29 mouse cellular contexts compared by ENCODE assay signal in genomic region chr5:65776166-65776565, GRCm38 (mm10). TPM values are rescaled to one million over a fixed set of nuclear protein-coding genes. Genes with fewer than 3 reads are reported as not detected.
DNase-seq lines count a peak whose midpoint lies in the region; ATAC-seq lines count a peak whose summit lies in the region.
"Had no signal": no experiment of that assay in that cellular context is flagged by ENCODE, and none has a peak within 500 bp of the region (broad histone marks: within the 10 kb centered on the region; RNA-seq: fewer than 3 reads in every experiment).

No protein-coding gene starts in this region.

- H3K36me3 ChIP-seq in midbrain, embryonic 10.5 days, result peaks cover 83% of the 10 kb centered on the region
- H3K36me3 ChIP-seq in midbrain, embryonic 16.5 days (ENCODE audit: control insufficient read depth, insufficient read depth, low read length), result peaks cover 8% of the 10 kb centered on the region

- H3K4me1 ChIP-seq in midbrain, embryonic 10.5 days, result peaks cover 15% of the 10 kb centered on the region
- no peaks in the 10 kb centered on the region for H3K4me1 ChIP-seq in midbrain, embryonic 16.5 days (ENCODE audit: control insufficient read depth, insufficient read depth, low read length)
- H3K4me1 ChIP-seq: embryonic facial prominence, embryonic 13.5 days; heart, embryonic 12.5 days; heart, embryonic 15.5 days; hindbrain, embryonic 10.5 days; hindbrain, embryonic 13.5 days had no signal

- no peak overlapping the region for H3K4me3 ChIP-seq in midbrain, embryonic 10.5 days
- no peak overlapping the region for H3K4me3 ChIP-seq in midbrain, embryonic 16.5 days (ENCODE audit: low read depth, low read length)
- H3K4me3 ChIP-seq: embryonic facial prominence, embryonic 13.5 days; erythroblast, embryonic 14.5 days; forebrain, embryonic 12.5 days; forebrain, embryonic 15.5 days; heart, embryonic 12.5 days; heart, embryonic 15.5 days; hindbrain, embryonic 10.5 days; hindbrain, embryonic 13.5 days had no signal

- 87% methylated on average over 4 of the region's 4 CpGs for WGBS in midbrain, embryonic 10.5 days
- WGBS in midbrain, embryonic 16.5 days, result 91% methylated on average over 4 of the region's 4 CpGs

- H3K27ac ChIP-seq in midbrain, embryonic 10.5 days (replicated peaks), result no peak overlapping the region
- H3K27ac ChIP-seq in midbrain, embryonic 16.5 days (ENCODE audit: low read length), result no peak overlapping the region
- H3K27ac ChIP-seq: embryonic facial prominence, embryonic 13.5 days; forebrain, embryonic 12.5 days; forebrain, embryonic 15.5 days; heart, embryonic 15.5 days; hindbrain, embryonic 10.5 days; hindbrain, embryonic 13.5 days had no signal

- ATAC-seq in midbrain, embryonic 16.5 days, result no peak
- ATAC-seq: activated CD4-positive, CD25-positive, alpha-beta regulatory T cell, adult 4 months; forebrain, embryonic 15.5 days; hindbrain, embryonic 16.5 days; intestine, embryonic 16.5 days; Patski had no signal

- no peaks in the 10 kb centered on the region for H3K27me3 ChIP-seq in midbrain, embryonic 10.5 days (ENCODE audit: low read depth, poor library complexity, severe bottlenecking)
- no peaks in the 10 kb centered on the region for H3K27me3 ChIP-seq in midbrain, embryonic 16.5 days (ENCODE audit: control insufficient read depth, insufficient read depth, low read depth, low read length)
- H3K27me3 ChIP-seq: embryonic facial prominence, embryonic 13.5 days; forebrain, embryonic 12.5 days; forebrain, embryonic 15.5 days; heart, embryonic 12.5 days; heart, embryonic 15.5 days; hindbrain, embryonic 13.5 days; Patski had no signal

- peak; percentile 74 for DNase-seq in heart, adult 11 months
- DNase-seq in heart, adult 8-10 months (ENCODE audit: low spot score), result no peak
- DNase-seq in midbrain, embryonic 10.5 days (ENCODE audit: low spot score), result peak; percentile 7
- DNase-seq in 416B (ENCODE audit: low read depth), result peak; percentile 28
- DNase-seq in R1 (ENCODE audit: low read depth, low spot score), result peak; percentile 24
- DNase-seq in gastrocnemius, postnatal 4 days (ENCODE audit: low spot score in 2 of 2), result no peak
- no peak for DNase-seq in cerebellum, adult 9-11 months
- DNase-seq: adrenal gland, adult 8-10 months; adrenal gland, postnatal 25 days; B cell, adult 2 months; cerebellum, adult 18-20 months; cerebellum, adult 9-10 months; cerebellum, postnatal 25 days; gastrocnemius, postnatal 25 days; heart, postnatal 10 days; heart, postnatal 36 days had no signal

- no peaks in the 10 kb centered on the region for H3K9me3 ChIP-seq in midbrain, embryonic 10.5 days (replicated peaks)
- H3K9me3 ChIP-seq in midbrain, embryonic 16.5 days (replicated peaks; ENCODE audit: control insufficient read depth, low read length, poor library complexity, severe bottlenecking), result no peaks in the 10 kb centered on the region
- H3K9me3 ChIP-seq: embryonic facial prominence, embryonic 13.5 days; forebrain, embryonic 12.5 days; forebrain, embryonic 15.5 days; heart, embryonic 12.5 days; heart, embryonic 15.5 days; hindbrain, embryonic 10.5 days; hindbrain, embryonic 13.5 days had no signal

- H3K4me2 ChIP-seq in midbrain, embryonic 16.5 days (ENCODE audit: low read length), result no peak overlapping the region
- H3K4me2 ChIP-seq: embryonic facial prominence, embryonic 13.5 days; forebrain, embryonic 12.5 days; forebrain, embryonic 15.5 days; heart, embryonic 12.5 days; heart, embryonic 15.5 days; hindbrain, embryonic 13.5 days had no signal

- H3K9ac ChIP-seq in midbrain, embryonic 16.5 days (ENCODE audit: low read depth, low read length), result no peak overlapping the region
- H3K9ac ChIP-seq: embryonic facial prominence, embryonic 13.5 days; forebrain, embryonic 12.5 days; forebrain, embryonic 15.5 days; heart, embryonic 12.5 days; heart, embryonic 15.5 days; hindbrain, embryonic 13.5 days had no signal

RNA-seq across cellular contexts. Expression of gene N4bp2, which starts 12.8 kb away (rescaled TPM):
- total RNA-seq in heart, adult 8-10 months (2022), result 10 to 100 TPM in 3 of 4 experiments, 1 to 10 TPM in 1; 10.0 to 14.4 (median 10.6) TPM
- polyA plus RNA-seq in midbrain, embryonic 10.5 days (2016; fragmentation: Nextera tagmentation; extraction: Ambion mirVana), result 30.4 and 33.3 TPM in 2 replicates
- polyA plus RNA-seq in midbrain, embryonic 16.5 days (2015; fragmentation: Nextera tagmentation; extraction: Ambion mirVana), result 14.2 and 19.0 TPM in 2 replicates
- 10 to 100 TPM; 61.3 to 67.5 TPM for total RNA-seq in gastrocnemius, postnatal 4 days (2021)

Comparison
In these comparisons a context has a peak if more than half of its experiments do, and no peak if none do; other contexts are left out.
1. DNase-seq: peak in heart, adult 11 months (single experiment), midbrain, embryonic 10.5 days (single experiment), 416B (single experiment) and R1 (single experiment); none in heart, adult 8-10 months (single experiment), gastrocnemius, postnatal 4 days (0 of 2) and cerebellum, adult 9-11 months (single experiment).
2. RNA of gene N4bp2, which starts 12.8 kb away (total RNA-seq): 61.3 to 67.5 TPM in gastrocnemius, postnatal 4 days; 10.0 to 14.4 TPM in heart, adult 8-10 months; every median in the first group is over 4 times any median in the second.